Mouse (Mus musculus) kidney, adult 2 months (tissue): ENCODE measurements at regions not wholly inside any gene's neighbourhood (a gene's known extent, or its start where the extent isn't known, plus 50 kb on each side); places are given as distances from the start of the nearest gene placed in this dataset.

Experiments
- CTCF ChIP-seq: fragments of 200-500 bp; conservative IDR thresholded peaks from 2 replicates; pipeline ENCODE4 v1.5.1; 2011; ENCODE audit warnings: low read depth, mild to moderate bottlenecking, control low read depth, low read length, moderate library complexity, mixed read lengths; ENCODE audit not compliant: insufficient read depth, insufficient read length
- POLR2A ChIP-seq: fragments of 200-500 bp; IDR thresholded peaks from one replicate; pipeline ENCODE4 v1.6.1; 2011; ENCODE audit warnings: low read depth, low read length, control low read depth

GRCm38 (mm10) chr14:76799741-76800140, 236.8 kb upstream of the Ccdc122 start:
- TF ChIP-seq POLR2A: no peak
- TF ChIP-seq CTCF: no peak
